Mouse (Mus musculus) ES-CJ7 (cell line): ENCODE measurements around the gene Mcm5.

ENCODE experiments used
- DNase-seq: peaks from one replicate; pipeline ENCODE4 v3.0.0; 2011; ENCODE audit warnings: low read depth, low spot score

Mcm5 gene

DNA sequence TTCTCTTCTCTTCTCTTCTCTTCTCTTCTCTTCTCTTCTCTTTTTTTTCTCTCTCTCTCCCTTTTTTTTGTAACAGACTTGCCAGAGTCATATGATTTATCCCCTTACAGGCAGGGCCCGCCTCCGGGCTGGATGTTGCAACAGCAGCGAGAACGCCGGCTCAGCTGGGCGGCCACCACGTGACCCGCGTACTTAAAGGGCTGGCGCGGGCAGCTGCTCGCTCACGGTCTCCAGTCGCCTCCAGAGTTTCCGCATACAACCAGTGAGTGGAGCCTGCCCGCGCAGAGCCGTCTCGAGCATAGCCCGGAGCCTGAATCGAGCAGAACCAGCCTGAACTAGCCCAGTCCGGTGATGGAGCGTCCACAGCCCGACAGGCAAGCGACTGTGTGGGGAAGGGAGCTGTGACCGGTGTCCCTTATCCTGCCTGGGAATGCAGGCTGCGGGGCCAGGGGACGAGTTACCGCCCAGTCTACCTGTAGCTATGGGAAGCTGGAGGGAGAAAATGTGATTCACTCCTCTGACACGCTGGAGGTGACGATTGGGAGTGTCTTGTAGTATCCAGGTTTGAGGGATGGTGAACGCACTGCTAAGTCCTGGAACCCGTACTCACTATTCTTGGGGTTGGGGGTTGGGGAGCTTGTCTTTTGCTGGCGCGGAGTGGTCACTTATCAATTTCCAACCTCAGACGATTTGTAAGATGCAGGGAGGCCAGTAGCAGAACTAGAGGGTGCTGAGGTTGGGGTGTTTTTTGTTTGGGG, 15.8 kb upstream of the Mcm5 start, which contains the start of gene Hmox1:
Gene Hmox1, plus strand, starts transcription at position 223 of the 758 bp plus-strand sequence.
- DNase-seq, result peak; percentile 97

DNA sequence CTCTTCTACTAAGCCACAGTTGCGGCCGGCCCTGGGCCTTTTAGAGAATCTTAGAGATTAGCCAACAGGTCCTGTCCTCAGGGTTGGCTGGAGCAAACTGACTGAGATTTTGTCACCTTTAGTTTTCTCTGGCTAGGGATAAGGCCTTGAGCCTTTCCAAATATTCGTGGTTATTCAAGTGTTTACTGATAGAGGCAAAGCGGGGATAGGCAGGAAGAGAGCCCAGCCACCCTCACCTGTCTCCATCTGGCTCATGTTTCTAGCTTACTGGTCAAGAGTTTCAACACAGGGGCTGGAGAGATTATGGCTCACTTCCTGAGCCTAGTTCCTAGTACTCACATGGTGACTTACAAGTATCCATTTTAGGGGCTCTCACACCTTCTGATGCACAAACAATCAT, 6.4 kb upstream of the Mcm5 start:
- DNase-seq, result no peak

DNA sequence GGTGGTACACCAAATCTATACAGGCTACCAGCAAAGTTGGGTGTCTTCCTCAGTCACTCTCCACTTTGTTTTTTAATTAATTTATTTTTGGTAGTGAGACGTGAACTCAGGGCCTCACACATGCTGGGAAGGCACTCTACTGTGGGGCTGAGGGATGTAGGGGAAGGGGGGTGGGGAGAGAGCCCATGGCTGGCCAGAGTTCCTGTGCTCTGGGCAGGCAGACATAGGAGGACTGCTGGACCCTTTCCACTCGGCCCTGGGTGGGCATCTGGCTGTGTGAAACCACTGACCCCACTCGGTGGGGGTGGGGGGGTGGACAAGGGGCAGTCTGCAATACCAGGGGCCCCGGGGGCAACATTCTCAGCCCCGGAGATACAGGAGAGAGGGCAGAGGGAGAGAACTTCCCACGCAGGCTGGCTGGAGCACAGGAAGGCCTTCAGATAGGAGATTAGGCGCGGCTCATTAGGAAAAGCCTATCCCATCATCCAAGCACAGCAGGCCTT, 5.9 kb upstream of the Mcm5 start:
- no peak for DNase-seq

DNA sequence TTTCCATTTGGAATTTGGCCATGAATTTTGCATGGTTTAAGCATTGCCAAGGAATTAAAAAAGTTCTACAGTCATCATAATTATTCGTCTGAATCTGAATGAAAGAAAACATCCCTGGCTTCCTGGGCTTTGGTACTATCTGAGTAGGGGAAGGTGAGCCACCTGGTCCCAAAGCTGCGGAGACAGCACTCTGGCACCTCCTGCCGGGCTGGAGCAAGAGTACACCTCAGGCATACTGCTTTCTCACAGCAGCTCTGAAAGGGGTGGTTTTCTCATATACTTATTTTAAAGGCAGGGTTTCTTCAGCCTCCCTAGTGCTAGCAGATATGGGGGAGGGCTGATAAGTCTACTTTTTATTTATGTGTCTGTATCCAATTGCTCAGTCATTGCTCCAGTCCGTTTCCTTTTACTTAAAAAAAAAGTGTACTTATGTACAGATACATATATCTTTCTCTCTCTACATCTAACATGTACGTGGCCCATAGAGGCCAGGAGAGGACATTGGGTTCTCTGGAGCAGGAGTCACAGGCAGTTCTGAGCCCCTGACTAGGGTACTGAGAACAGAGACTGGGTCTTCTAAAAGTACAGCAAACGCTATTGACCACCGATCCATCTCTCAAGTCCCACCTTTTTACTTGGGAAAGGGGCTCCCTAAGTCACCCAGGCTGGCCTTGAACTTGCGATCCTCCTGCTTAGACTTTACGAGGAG, 688 bp upstream of the Mcm5 start:
- peak; percentile 94 for DNase-seq

DNA sequence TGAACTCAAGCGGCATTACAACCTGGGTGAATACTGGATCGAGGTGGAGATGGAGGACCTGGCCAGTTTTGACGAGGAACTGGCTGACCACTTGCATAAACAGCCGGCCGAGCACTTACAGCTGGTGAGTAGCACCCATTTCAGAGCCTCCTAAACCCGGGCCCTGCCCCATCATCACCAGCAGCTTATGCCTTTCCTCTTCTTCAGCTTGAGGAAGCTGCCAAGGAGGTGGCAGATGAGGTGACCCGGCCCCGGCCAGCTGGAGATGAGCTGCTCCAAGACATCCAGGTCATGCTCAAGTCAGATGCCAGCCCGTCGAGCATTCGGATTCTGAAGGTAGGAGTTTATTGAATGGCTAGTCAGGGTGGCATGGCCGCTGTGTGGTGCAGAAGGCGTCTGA, 724 bp downstream of the Mcm5 start:
- no peak for DNase-seq

DNA sequence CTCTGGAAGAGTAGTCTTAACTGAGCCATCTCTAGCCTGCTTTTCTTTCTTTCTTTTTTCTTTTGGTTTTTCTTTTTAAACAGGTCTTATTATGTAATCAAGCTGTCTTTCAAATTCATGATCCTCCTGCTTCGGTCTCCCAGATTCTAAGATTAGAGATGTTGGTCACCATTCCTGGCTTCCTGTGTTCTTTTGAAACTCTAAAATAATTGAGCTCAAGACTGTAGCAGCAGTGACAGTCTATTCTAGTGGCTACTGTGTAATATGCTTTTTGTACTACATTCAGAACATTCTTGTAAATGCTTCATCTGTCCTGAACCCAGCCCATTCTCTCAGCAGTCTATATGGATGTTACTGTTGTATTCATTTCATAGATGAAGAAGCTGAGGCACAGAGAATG, 9.1 kb downstream of the Mcm5 start:
- DNase-seq, result no peak

DNA sequence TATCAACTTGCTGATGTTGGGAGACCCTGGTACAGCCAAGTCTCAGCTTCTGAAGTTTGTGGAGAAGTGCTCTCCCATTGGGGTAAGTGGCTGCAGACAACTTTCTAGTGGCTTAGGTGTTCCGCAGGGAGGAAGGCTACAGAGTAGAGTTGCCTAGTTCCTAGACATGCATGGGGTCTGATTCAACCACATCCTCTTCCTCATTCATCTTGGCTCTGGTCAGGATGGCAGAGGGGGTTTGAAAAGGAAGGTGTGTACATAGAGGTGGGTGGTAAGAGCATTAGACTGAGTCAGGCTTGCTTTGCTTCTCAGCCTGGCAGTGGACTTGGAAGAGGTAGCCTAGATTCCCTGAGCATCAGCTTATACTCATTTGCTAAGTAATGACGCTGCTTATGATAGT, 9.9 kb downstream of the Mcm5 start:
- no peak for DNase-seq

DNA sequence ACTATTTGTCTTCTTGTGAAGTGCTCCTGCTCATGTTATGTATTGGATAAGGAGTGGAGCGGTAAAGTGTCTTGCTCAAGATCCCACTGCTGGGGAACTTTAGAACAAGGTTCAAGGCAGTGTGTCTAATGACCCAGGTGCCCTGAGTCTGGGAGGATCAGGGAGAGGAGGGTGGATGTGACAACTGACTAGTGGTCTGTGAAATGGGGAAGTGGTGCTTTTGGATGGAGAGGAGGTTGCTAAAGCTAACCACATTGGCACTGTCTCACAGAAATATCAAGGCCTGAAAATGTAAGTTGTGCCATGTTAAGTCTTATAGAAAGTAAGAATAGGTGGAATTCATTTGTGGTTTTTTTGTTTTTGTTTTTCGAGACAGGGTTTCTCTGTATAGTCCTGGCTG, 10.4 kb downstream of the Mcm5 start:
- no peak for DNase-seq

DNA sequence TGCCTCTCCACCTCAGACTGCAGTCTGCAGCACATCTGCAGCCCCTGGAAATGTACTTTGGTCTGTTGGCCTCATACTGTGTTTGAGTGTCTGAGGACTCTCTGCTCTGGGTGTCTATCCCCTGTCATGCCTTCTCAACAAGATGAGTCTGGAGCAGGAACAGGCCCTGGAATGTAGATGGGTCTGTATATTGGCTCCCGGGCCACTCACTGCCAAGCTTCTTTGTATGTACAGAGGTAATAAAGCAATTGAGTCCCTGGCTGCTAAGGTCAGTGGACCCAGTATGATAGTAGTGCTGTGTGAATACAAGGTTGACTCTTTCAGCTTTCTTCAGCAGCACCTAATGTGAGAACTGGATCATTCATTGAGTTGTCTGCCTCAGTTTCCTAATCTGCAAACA, 18.0 kb downstream of the Mcm5 start:
- DNase-seq, result no peak

DNA sequence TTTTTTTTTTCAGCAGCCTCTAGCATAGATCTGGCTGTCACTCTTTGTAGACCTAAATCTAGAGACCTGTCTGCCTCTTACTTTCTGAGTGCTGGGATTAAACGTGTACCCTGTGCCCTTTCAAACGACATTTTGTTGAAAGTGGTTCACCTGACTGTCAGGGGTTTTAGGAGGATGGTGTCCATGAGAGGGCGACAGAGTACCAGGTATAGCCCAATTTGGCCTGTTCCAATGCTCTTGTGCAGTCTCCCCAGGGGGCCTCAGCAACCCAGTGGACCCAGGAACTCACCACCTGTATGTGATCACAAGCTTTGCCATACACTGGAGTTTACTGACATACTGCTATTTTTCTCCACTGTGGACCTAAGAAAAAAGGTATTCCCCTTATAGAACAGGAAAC, 23.1 kb downstream of the Mcm5 start:
- DNase-seq, result peak; percentile 62

DNA sequence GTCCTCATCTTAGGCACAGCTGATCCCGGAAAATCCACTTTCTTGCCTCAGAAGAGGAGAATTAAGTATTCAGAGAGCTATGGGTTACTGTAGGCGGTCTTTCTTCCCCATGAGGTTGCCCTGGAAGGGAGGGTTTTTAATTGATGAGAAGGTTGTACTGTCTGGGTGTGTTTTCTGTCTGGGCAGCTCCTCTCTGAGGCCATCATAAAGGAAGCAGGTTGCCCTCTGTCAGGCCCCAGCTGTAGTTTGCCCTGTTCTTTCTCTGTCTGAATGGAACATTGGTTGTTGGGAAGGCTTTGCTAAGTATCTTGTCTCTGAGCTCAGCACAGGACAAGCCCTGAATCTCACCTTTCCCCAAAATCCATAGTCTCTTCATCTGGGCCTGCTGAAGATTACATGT, 24.0 kb downstream of the Mcm5 start:
- DNase-seq, result no peak

DNA sequence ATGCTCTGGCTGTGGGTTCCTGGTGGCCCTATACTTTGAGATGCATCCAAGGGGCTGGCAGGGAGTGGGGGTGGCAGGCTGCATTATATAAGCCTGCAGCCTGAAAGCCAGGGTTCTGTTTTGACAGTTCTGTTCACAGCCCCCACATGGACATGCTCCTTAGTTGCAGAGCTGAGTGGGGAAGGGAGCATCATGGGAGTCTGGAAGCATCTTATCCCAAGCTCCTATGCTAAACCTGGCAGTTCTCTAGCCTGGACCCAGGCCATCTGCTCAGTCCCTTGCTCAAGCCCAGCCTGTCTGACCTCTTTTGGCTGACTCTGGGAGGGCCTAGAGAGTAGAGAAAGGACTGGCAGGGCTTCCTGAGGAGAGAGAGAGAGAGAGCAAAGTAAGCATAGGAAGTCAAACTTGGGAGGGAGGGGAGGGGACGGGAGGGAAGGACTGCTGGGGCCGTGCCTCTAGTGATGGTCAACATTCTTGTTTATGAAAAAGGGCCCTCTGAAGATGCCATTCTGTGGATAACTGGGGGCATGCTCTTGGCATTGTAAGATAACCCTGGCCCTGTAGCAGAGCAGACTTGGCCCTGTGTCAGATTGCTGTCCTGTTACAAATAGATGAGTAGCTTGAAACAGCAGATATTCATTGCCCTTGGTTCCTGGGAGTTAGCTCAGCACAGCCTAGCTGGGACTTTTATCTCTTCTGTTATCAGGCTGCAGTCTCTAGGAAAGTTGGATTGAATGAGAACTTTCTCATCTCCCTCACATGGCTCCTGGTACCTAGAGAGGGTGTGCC, 25.4 kb downstream of the Mcm5 start:
- DNase-seq, result no peak

DNA sequence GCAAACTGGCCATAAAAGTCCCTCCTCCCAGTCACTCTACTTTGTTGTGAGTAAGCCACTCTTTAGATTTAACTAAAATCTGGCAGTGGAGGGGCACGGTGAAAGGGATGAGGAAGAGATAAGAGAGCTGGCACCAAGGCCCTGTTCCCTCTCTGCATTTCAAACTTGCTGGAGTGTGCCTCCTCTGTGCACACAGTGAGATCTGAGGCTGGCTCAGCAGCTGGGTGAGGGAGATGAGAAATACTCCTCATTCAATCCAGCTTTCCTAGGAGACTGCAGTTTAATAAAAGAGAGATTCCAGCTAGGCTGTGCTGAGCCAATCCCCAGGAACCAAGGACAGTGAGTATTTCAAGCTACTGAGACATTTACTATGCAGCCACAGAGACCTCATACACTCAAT, 26.4 kb downstream of the Mcm5 start:
- no peak for DNase-seq

DNA sequence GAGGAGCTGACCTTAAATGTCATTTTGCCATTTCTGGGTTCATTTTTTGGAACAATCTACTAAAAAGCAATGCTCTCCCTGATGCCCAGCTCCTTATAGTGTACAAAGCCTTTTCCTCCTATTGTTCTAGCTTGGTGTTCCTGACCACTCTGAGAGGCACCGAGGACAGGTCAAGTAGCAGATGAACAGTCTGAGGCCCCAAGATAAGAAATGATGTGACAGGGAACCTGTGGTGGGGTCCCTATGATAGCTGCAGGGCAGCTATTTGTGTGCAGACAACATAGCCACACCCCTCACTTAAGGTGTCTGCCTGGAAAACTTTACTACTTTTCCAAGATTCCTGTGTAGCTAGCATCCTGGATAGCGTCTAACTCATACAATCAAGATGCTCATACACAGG, 26.9 kb downstream of the Mcm5 start:
- no peak for DNase-seq

DNA sequence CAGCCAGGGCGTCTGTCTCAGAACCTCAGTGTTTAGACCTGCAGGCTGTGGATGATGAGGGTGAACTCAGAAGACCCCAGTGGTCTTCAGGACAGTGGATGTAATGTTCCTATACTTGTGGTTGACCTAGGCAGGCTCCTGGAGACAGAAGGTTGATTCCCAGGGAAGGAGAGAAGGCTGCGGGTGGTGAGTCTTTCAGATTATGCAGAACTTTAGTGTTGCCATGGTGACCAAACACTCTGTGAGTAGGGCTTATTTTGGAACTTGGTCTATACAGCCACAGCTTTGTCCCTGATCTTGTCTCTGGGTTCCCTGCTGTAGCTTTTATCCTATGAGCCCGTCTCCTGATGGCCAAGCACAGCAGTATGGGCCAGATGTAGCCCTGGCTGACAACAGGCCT, 28.2 kb downstream of the Mcm5 start:
- DNase-seq, result no peak

DNA sequence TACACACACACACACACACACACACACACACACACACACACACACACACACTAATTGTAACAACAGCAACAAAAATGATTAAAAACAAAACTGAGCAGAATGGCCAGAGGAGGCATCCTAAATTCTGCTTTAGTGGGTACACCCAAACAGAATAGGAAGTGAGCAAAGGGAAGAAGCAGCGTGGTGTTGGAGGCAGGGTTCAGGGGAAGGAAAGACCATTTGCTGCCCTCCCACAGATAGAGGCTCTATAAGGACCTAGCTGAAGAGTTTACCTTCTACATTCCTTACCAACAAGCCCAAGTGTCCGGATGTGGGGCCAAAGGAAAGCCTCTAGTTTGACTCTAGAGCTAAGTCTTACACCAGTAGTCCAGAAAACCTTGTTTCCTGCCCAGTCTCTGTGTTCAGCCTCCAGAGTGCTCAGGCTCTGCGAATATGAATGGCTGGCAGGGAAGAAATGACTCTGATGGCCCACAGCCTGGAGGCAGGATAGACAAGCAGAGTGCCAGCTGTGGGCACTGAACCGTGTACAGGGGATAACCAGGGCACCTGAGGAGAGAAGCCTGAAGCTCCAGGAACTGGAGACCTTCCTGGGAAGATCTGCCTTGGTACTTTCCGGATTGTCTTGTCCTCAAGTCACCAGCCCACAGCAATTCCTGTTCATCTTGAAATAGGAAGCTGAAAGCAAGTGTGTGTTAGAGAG, 41.7 kb downstream of the Mcm5 start:
- no peak for DNase-seq

DNA sequence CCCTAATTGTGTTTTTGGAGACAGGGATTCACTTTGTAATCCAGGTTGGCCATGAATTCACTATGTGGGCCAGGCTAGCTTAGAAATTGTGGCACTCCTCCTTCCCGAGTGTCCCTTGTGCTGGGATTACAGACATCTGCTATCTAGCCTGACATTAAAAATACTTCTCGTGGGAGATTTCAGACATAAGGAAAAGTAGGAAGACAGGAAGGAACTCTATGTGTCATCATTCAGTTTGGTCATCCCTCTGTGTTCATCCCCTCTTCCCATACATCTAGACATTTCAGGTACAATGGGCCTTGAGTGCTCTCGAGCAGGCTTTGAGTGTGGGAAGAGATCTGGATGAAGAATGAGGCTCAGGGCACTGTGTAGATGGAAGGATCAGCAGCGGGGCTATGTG, 42.4 kb downstream of the Mcm5 start:
- no peak for DNase-seq

DNA sequence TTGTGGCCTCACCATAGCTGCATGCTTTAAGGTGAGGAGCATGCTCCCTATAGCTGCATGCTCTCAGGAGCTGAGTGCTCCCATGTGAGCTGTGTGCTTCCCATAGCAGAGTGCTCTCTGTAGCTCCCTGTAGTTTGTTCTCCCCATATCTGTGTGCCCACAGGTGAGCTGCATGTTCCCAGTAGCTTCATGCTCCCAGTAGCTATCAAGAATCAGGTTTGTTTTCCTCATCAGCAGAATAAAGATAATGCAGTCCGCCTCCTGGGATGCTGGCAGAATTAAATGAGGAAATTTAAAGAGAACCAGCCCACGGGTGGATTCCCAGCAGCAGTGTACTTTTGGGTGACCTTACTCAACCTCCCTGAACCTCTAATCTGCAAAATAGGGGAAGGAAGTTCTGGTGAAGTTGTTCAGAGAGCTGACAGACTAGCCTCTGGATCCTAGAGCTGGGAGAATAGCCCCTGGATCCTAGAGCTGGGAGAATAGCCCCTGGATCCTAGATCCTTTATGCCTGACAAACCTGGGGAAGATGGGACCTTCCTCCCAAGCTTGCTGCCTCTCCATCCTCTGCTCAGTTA, 43.2 kb downstream of the Mcm5 start:
- DNase-seq, result no peak

DNA sequence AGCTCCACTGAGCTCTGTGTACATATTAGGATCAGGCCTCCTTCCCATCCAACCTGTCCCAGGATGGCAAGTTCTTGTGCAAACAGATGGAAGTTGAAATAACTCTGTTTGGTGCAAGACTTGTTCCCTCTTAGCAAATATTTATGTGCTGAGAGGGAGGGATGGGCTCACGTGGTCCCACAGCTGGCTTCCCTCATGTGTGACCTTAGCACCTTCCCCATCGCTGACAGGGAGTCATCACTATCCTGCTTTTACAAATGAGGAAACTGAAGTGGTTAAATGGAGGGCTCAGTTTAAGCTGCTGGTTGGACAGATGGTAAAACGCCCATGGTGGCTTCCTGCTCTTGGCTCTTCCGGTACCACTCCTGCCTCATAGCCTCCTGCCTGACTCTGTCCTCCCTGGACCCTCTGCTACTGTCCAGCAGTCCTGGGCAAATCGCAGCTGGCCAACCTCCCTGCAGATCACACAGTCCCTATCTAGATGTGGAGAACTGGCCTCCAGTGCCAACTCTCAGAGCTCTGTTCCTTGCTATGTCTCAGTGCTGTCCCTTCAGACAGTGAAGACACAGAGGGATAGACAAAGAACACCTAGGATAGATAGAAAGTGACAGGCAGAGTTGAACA, 45.6 kb downstream of the Mcm5 start:
- no peak for DNase-seq

DNA sequence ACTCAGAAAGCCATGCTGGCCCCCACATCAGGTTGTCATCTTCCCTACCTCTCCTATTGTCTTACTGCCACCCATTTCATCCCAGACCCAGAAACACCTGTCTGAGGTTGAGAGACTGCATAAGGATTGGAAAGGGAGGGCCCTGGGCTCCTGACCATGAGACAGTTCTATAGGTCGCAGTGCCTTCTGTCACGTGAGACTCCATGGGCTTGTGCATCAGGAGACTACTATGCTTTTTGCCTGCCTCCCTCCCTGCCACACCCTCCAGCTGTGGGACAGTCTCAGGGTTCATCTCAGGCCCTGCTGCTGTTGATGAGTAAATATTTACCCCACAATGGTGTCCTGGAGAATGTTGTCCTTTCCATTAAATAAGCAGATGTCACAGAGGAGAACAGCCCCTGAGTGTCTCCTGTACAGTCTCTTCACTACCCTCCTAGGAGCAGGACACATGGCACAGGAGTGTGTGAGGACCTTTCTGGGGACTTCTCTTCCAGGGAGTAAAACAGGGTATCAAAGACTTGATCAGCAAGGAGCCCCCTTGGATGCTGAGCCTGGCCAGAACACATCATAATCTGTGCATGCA, 46.5 kb downstream of the Mcm5 start:
- no peak for DNase-seq
